Mouse (Mus musculus) bone marrow macrophage, adult 2 months (primary cell): ENCODE data around the gene Gpr62.

Experiments
- CTCF ChIP-seq: IDR thresholded peaks from 2 replicates; pipeline ENCODE4 v1.5.1; 2012; ENCODE audit warnings: low read depth, mild to moderate bottlenecking, low read length, moderate library complexity
- POLR2A ChIP-seq: IDR thresholded peaks from 2 replicates; pipeline ENCODE4 v1.6.1; 2012; ENCODE audit warnings: mild to moderate bottlenecking, low read depth, low read length, borderline replicate concordance

DNA sequence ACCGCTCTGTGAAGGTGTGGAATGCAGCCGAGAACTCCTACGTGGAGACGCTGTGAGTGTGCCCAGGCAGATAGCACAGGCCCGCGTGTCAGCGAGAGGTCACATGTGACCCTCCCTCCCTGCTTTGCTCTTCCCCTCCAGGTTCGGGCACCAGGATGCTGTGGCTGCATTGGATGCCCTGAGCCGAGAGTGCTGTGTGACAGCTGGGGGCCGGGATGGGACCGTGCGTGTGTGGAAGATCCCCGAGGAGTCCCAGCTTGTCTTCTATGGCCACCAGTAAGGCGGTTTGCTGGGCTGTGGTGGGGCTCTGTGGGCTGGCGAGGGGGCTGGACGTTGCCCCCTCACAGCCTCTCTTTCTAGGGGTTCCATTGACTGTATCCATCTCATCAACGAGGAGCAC lies 17.9 kb upstream of the Gpr62 start:
- TF ChIP-seq POLR2A (no peak), CTCF (no peak)
